Mouse (Mus musculus) stomach, embryonic 14.5 days (tissue): Measurements from ENCODE around the gene Myrfl. TPM values are rescaled to one million over a fixed set of nuclear protein-coding genes. Genes with fewer than 3 reads are reported as not detected.

Experiments used
- ATAC-seq: fragments of 200-750 bp; cut with Nextera tagmentation; 2 replicates; pipeline ENCODE4 v1.8.0; 2017; ENCODE audit warnings: low read depth, moderate TSS enrichment; ENCODE audit not compliant: insufficient number of reproducible peaks, insufficient read depth, low FRiP score
- H3K27ac ChIP-seq: fragments of 300-500 bp; sonication (generic); 2 replicates; pipeline ENCODE4 v1.5.1; 2014; ENCODE audit warnings: mild to moderate bottlenecking, low read length, moderate library complexity, mixed read lengths
- H3K27me3 ChIP-seq: fragments of 300-500 bp; sonication (generic); 2 replicates; pipeline ENCODE4 v1.6.1; 2014; ENCODE audit warnings: low read length, control low read depth, mixed read lengths; ENCODE audit not compliant: control insufficient read depth, insufficient read depth
- H3K36me3 ChIP-seq: fragments of 300-500 bp; sonication (generic); 2 replicates; pipeline ENCODE4 v1.6.1; 2014; ENCODE audit warnings: mild to moderate bottlenecking, control low read depth, low read length, moderate library complexity, mixed read lengths; ENCODE audit not compliant: control insufficient read depth, insufficient read depth
- H3K4me1 ChIP-seq: fragments of 300-500 bp; sonication (generic); 2 replicates; pipeline ENCODE4 v1.6.1; 2014; ENCODE audit warnings: low read length, control low read depth, mixed read lengths; ENCODE audit not compliant: control insufficient read depth, insufficient read depth
- H3K4me2 ChIP-seq: fragments of 300-500 bp; sonication (generic); replicated peaks from 2 replicates; pipeline ENCODE4 v1.6.1; 2014; ENCODE audit warnings: low read depth, low read length, control low read depth
- H3K4me3 ChIP-seq: fragments of 300-500 bp; sonication (generic); 2 replicates; pipeline ENCODE4 v1.5.1; 2014; ENCODE audit warnings: low read depth, low read length, control low read depth
- H3K9ac ChIP-seq: fragments of 300-500 bp; sonication (generic); replicated peaks from 2 replicates; pipeline ENCODE4 v1.6.1; 2014; ENCODE audit warnings: low read depth, mild to moderate bottlenecking, control low read depth, low read length, moderate library complexity, mixed read lengths
- H3K9me3 ChIP-seq: fragments of 300-500 bp; sonication (generic); 2 replicates; pipeline ENCODE4 v1.6.1; 2016; ENCODE audit warnings: low read depth, low read length, control low read depth; ENCODE audit not compliant: control insufficient read depth
- WGBS: fragments of 180-500 bp; shearing (Covaris S2); extraction: QIAGEN DNeasy Blood & Tissue Kit; methylation state at CpG from one replicate; pipeline ENCODE4 v1.1.7; 2014; 5-methylcytosine and 5-hydroxymethylcytosine counted together
- polyA plus RNA-seq: library from polyadenylated mRNA; unstranded; fragments of >200 nt; fragmentation: Nextera tagmentation; extraction: Ambion mirVana; gene quantifications from 2 replicates; pipeline ENCODE4 v1.2.1, GENCODE M21; 2014

The Myrfl gene
- polyA plus RNA-seq, 1 experiment from 2014 or later = 0.20 TPM

DNA sequence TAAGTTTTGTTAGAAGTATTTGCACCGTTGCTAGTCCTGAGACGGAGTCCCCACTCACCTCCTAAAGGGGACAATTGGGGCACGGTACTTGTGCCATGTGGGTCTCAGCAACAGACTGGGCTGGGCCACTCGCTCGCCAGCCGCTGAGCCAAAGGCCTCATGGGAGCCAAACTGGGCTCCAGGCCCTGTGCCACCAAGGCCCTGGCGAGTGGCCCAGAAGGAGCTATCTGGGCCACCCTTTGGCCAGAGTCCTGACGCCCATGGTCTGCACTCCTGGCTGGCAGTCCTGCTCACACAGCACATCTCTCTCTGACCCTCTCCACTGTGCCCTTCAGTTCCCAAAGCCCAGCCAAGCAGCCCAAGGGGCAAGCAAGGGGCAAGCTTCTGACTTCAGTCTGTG is 161.1 kb downstream of the Myrfl start:
- Histone ChIP-seq H3K4me3 (no peak overlapping the region), H3K27ac (no peak overlapping the region), H3K27me3 (no peaks in the 10 kb centered on the region), H3K9ac (no peak overlapping the region), H3K36me3 (no peaks in the 10 kb centered on the region), H3K4me2 (no peak overlapping the region), H3K4me1 (no peaks in the 10 kb centered on the region), H3K9me3 (no peaks in the 10 kb centered on the region)
- 93% methylated on average over 8 of the region's 8 CpGs for WGBS
- no peak for ATAC-seq

- Histone ChIP-seq H3K27ac (no peak overlapping the region), H3K27me3 (no peaks in the 10 kb centered on the region), H3K4me3 (no peak overlapping the region), H3K36me3 (no peaks in the 10 kb centered on the region), H3K4me2 (no peak overlapping the region), H3K9me3 (no peaks in the 10 kb centered on the region), H3K9ac (no peak overlapping the region), H3K4me1 (no peaks in the 10 kb centered on the region)
- 63% methylated on average over 7 of the region's 7 CpGs for WGBS
- no peak for ATAC-seq
Observed at GRCm38 (mm10) chr10:116733651-116734050, 163.1 kb downstream of the Myrfl start.

- Histone ChIP-seq H3K27me3 (no peaks in the 10 kb centered on the region), H3K9me3 (no peaks in the 10 kb centered on the region), H3K4me3 (no peak overlapping the region), H3K9ac (no peak overlapping the region), H3K4me1 (no peaks in the 10 kb centered on the region), H3K4me2 (no peak overlapping the region), H3K27ac (no peak overlapping the region), H3K36me3 (no peaks in the 10 kb centered on the region)
- ATAC-seq = no peak
- 67% methylated on average over 10 of the region's 10 CpGs for WGBS
Observed at GRCm38 (mm10) chr10:116730033-116730652, 166.6 kb downstream of the Myrfl start.

GRCm38 (mm10) chr10:116728860-116729259 is 167.9 kb downstream of the Myrfl start:
- no peaks in the 10 kb centered on the region for H3K36me3 ChIP-seq
- H3K9me3 ChIP-seq = no peaks in the 10 kb centered on the region
- no peaks in the 10 kb centered on the region for H3K4me1 ChIP-seq
- no peaks in the 10 kb centered on the region for H3K27me3 ChIP-seq
- 75% methylated on average over 9 of the region's 10 CpGs for WGBS
- no peak overlapping the region for H3K27ac ChIP-seq
- H3K4me2 ChIP-seq = no peak overlapping the region
- no peak overlapping the region for H3K9ac ChIP-seq
- no peak for ATAC-seq
- no peak overlapping the region for H3K4me3 ChIP-seq

GRCm38 (mm10) chr10:116727702-116728298 is 168.9 kb downstream of the Myrfl start:
- ATAC-seq = no peak
- Histone ChIP-seq H3K4me3 (no peak overlapping the region), H3K27ac (no peak overlapping the region), H3K4me1 (no peaks in the 10 kb centered on the region), H3K27me3 (no peaks in the 10 kb centered on the region), H3K4me2 (peak overlapping the region; percentile 17), H3K36me3 (no peaks in the 10 kb centered on the region), H3K9me3 (no peaks in the 10 kb centered on the region), H3K9ac (no peak overlapping the region)
- 28% methylated on average over 14 of the region's 14 CpGs for WGBS

Other genes starting within 250 kb of the Myrfl start
- 22.2 and 24.7 TPM in 2 replicates for gene Rab3ip, start 53.9 kb upstream of the Myrfl start, polyA plus RNA-seq
- not detected in 2 replicates for gene Gm10271, start 75.7 kb upstream of the Myrfl start, polyA plus RNA-seq
- gene Best3, start 89.4 kb upstream of the Myrfl start, polyA plus RNA-seq = not detected in 2 replicates
- gene Lrrc10, start 148.4 kb upstream of the Myrfl start, polyA plus RNA-seq = not detected in 2 replicates
- gene Cct2, start 166.9 kb upstream of the Myrfl start, polyA plus RNA-seq = 227 and 238 TPM in 2 replicates